Mouse (Mus musculus) skeletal muscle tissue, adult 2 months (tissue): ENCODE data around the gene Dtx3l.

Experiments used
- DNase-seq: peaks from one replicate; pipeline ENCODE4 v3.0.0-alpha.2; 2012; ENCODE audit warnings: low read depth, low spot score

Dtx3l gene

GRCm38 (mm10) chr16:35888910-35889309 lies 50.0 kb downstream of the Dtx3l start:
- DNase-seq = no peak

- DNase-seq = no peak
Observed at GRCm38 (mm10) chr16:35888174-35888573, 50.8 kb downstream of the Dtx3l start.
